Mouse (Mus musculus) liver, embryonic 14.5 days (tissue): Measurements from ENCODE around the gene Zdhhc17. TPM values are rescaled to one million over a fixed set of nuclear protein-coding genes. Genes with fewer than 3 reads are reported as not detected.

ENCODE experiments used
- ATAC-seq: fragments of 200-750 bp; cut with Nextera tagmentation; 2 replicates; pipeline ENCODE4 v1.8.0; 2017; ENCODE audit warnings: moderate number of reproducible peaks, mild to moderate bottlenecking, moderate library complexity; ENCODE audit not compliant: insufficient read depth
- DNase-seq, 3 experiments: peaks; one replicate each; pipeline ENCODE4 v3.0.0-alpha.2; 2012 to 2013; ENCODE audit warnings: low read depth in 3 of 3, low spot score in 3 of 3
- H3K27ac ChIP-seq: fragments of 300-500 bp; sonication (generic); 2 replicates; pipeline ENCODE4 v1.5.1; 2014; ENCODE audit warnings: moderate library complexity, mild to moderate bottlenecking, control low read depth, inconsistent platforms
- H3K27me3 ChIP-seq: fragments of 300-500 bp; sonication (generic); 2 replicates; pipeline ENCODE4 v1.6.1; 2014; ENCODE audit warnings: mild to moderate bottlenecking, low read length, moderate library complexity; ENCODE audit not compliant: control insufficient read depth, insufficient read depth
- H3K36me3 ChIP-seq: fragments of 300-500 bp; sonication (generic); replicated peaks from 2 replicates; pipeline ENCODE4 v1.6.1; 2014; ENCODE audit warnings: low read depth; ENCODE audit not compliant: control insufficient read depth, insufficient read depth
- H3K4me1 ChIP-seq, 2 experiments: fragments of 200-500 bp in 1 of 2; fragments of 300-500 bp in 1 of 2; sonication (generic) in 1 of 2; replicated peaks; 2 replicates each; pipeline ENCODE4 v1.6.1; 2012 to 2014; ENCODE audit warnings: antibody characterized with exemption in 1 of 2, inconsistent platforms in 1 of 2, low read length in 1 of 2; ENCODE audit not compliant: control insufficient read depth in 2 of 2, insufficient read depth in 2 of 2
- H3K4me2 ChIP-seq: fragments of 300-500 bp; sonication (generic); 2 replicates; pipeline ENCODE4 v1.6.1; 2014; ENCODE audit warnings: low read depth, mild to moderate bottlenecking, control low read depth, moderate library complexity
- H3K4me3 ChIP-seq, 2 experiments: fragments of 200-500 bp in 1 of 2; fragments of 300-500 bp in 1 of 2; sonication (generic) in 1 of 2; 2 replicates each; pipeline ENCODE4 v1.5.1; 2012 to 2014; ENCODE audit warnings: low read depth in 2 of 2, low read length in 2 of 2, mild to moderate bottlenecking in 2 of 2, control low read depth in 1 of 2, inconsistent platforms in 1 of 2, moderate library complexity in 1 of 2; ENCODE audit not compliant: insufficient read depth in 1 of 2
- H3K9ac ChIP-seq: fragments of 300-500 bp; sonication (generic); replicated peaks from 2 replicates; pipeline ENCODE4 v1.6.1; 2014; ENCODE audit warnings: mild to moderate bottlenecking, control low read depth, moderate library complexity
- H3K9me3 ChIP-seq: fragments of 300-500 bp; sonication (generic); 2 replicates; pipeline ENCODE4 v1.6.1; 2016; ENCODE audit warnings: low read length, mixed read lengths; ENCODE audit not compliant: control insufficient read depth
- CTCF ChIP-seq: IDR thresholded peaks from 2 replicates; pipeline ENCODE4 v1.5.1; 2016; ENCODE audit warnings: antibody characterized with exemption, low read depth, control low read depth
- EP300 ChIP-seq: IDR thresholded peaks from 2 replicates; pipeline ENCODE4 v1.6.1; 2016; ENCODE audit warnings: antibody characterized with exemption, low read depth
- WGBS: fragments of 180-500 bp; shearing (Covaris S2); extraction: QIAGEN DNeasy Blood & Tissue Kit; methylation state at CpG from one replicate; pipeline ENCODE4 v1.1.7; 2014; ENCODE audit not compliant: insufficient replicate concordance; 5-methylcytosine and 5-hydroxymethylcytosine counted together
- polyA plus RNA-seq, 2 experiments: library from polyadenylated mRNA; depleted of rRNA in 1 of 2; stranded (reverse) in 1 of 2; unstranded in 1 of 2; fragments of >200 nt; fragmentation: Nextera tagmentation in 1 of 2; extraction: Ambion mirVana in 1 of 2; gene quantifications; 2 replicates each; pipeline versions ENCODE4 v1.2.1 to v1.2.3; 2012 to 2014

The Zdhhc17 gene
- polyA plus RNA-seq, 2 experiments, result 4.0 to 5.9 TPM

- Histone ChIP-seq H3K9ac (no peak overlapping the region), H3K36me3 (no peaks in the 10 kb centered on the region), H3K4me2 (no peak overlapping the region), H3K27me3 (no peaks in the 10 kb centered on the region), H3K4me3 (no peak overlapping the region), H3K4me1 (0 out of 4 replicates have a peak, but pooled peaks cover 0 to 6% of the 10 kb centered on the region in 2 experiments), H3K9me3 (no peaks in the 10 kb centered on the region), H3K27ac (no peak overlapping the region)
- ATAC-seq, result no peak
- no peak for DNase-seq
- WGBS, result 73% methylated on average over 4 of the region's 4 CpGs
- TF ChIP-seq EP300, result no peak
- TF ChIP-seq CTCF, result no peak
These were observed 27.2 kb downstream of the Zdhhc17 start for GRCm38 (mm10) chr10:110982771-110983170.

DNA sequence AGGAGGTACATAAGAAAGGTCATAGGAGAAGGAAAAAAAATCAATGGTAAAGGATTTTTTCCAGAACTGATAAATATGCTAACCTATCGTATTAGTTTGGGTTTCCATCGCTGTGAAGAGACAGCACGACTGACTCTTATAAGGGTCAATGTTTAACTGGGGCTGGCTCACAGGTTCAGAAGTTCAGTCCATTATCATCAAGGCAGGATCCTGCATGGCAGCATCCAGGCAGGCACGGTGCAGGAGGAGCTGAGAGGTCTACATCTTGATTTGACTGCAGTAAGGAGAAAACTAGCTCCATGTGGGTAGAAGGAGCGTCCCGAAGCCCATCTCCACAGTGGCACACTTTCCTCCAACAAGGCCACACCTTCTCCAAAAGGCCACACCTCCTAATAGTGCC, 29.5 kb downstream of the Zdhhc17 start:
- 74% methylated on average over 6 of the region's 6 CpGs for WGBS
- Histone ChIP-seq H3K4me3 (no peak overlapping the region), H3K4me2 (no peak overlapping the region), H3K27ac (no peak overlapping the region), H3K27me3 (no peaks in the 10 kb centered on the region), H3K9ac (no peak overlapping the region), H3K4me1 (0 out of 4 replicates have a peak, but pooled peaks cover 0 to 6% of the 10 kb centered on the region in 2 experiments), H3K36me3 (no peaks in the 10 kb centered on the region), H3K9me3 (no peaks in the 10 kb centered on the region)
- ATAC-seq (peak; percentile 22; the same call in 1 of the 2 replicates), DNase-seq (no peak)
- no peak for TF ChIP-seq CTCF
- no peak for TF ChIP-seq EP300

DNA sequence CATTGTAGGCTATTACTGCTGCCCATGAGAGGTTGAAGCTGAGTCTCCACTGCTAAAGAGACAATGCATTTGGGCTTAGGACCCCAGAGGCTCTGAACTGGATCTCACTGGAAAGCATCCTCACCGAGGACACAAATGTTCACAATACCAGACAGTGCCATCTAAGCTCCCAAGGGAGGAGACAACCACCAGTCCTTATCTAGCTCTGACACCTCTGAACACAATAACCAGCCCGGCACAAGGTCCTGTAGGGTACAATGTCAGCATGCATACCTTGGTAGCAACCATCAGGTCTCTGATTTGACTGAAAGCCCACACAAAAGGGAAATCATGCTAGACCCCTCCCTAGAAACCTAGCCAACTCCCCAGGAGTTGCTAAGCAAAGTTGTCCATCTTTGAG, 30.5 kb downstream of the Zdhhc17 start:
- TF ChIP-seq EP300 (no peak), CTCF (no peak)
- WGBS, result 25% methylated on average over 2 of the region's 2 CpGs
- H3K4me2 ChIP-seq, result no peak overlapping the region

GRCm38 (mm10) chr10:110977379-110977778, 32.6 kb downstream of the Zdhhc17 start:
- TF ChIP-seq EP300, result no peak
- no peak for TF ChIP-seq CTCF
- Histone ChIP-seq H3K9ac (no peak overlapping the region), H3K4me2 (no peak overlapping the region), H3K4me1 (0 out of 4 replicates have a peak, but pooled peaks cover 0 to 6% of the 10 kb centered on the region in 2 experiments), H3K4me3 (no peak overlapping the region), H3K9me3 (no peaks in the 10 kb centered on the region), H3K36me3 (no peaks in the 10 kb centered on the region), H3K27ac (no peak overlapping the region), H3K27me3 (no peaks in the 10 kb centered on the region)
- ATAC-seq (no peak), DNase-seq (no peak)
- WGBS, result 53% methylated on average over 2 of the region's 2 CpGs

More for the DNA sequence above, 30.5 kb downstream of the Zdhhc17 start:
- ATAC-seq (no peak; the same call in 1 of the 2 replicates), DNase-seq (no peak)
- H3K36me3 ChIP-seq, result no peaks in the 10 kb centered on the region
- no peak overlapping the region for H3K27ac ChIP-seq
- H3K4me3 ChIP-seq, result no peak overlapping the region
- H3K4me1 ChIP-seq, result 0 out of 4 replicates have a peak, but pooled peaks cover 0 to 6% of the 10 kb centered on the region in 2 experiments
- H3K9ac ChIP-seq, result no peak overlapping the region
- no peaks in the 10 kb centered on the region for H3K27me3 ChIP-seq
- H3K9me3 ChIP-seq, result no peaks in the 10 kb centered on the region

DNA sequence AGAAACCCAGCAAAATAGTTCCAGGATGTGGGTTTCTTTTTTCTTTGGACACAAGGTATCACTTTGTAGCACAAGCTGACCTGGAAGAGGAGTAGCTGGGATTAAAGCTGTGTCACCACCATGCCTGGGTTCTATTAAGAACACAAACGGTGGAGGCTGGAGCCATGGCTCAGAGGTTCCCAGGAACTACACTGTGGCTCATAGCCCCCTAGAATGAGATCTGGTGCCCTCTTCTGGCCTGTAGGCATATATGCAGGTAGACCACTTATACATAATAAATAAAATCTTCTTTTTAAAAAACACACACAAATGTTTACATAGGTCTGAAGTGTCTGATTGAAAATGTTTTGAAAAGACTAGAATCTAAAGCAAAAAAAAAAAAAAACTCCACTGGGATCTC, 33.9 kb downstream of the Zdhhc17 start:
- WGBS, result 6% methylated on average over 1 of the region's 1 CpGs
- no peak for DNase-seq
- H3K4me2 ChIP-seq, result no peak overlapping the region
- no peak overlapping the region for H3K4me3 ChIP-seq
- no peak for ATAC-seq
- H3K9me3 ChIP-seq, result no peaks in the 10 kb centered on the region
- H3K27me3 ChIP-seq, result no peaks in the 10 kb centered on the region
- no peak overlapping the region for H3K9ac ChIP-seq
- no peak overlapping the region for H3K27ac ChIP-seq
- 0 out of 4 replicates have a peak, but pooled peaks cover 0 to 6% of the 10 kb centered on the region in 2 experiments for H3K4me1 ChIP-seq
- peak; percentile 70 for TF ChIP-seq CTCF
- TF ChIP-seq EP300, result no peak
- H3K36me3 ChIP-seq, result no peaks in the 10 kb centered on the region
